Mouse (Mus musculus): ENCODE measurements around the gene Mrpl32.

DNA sequence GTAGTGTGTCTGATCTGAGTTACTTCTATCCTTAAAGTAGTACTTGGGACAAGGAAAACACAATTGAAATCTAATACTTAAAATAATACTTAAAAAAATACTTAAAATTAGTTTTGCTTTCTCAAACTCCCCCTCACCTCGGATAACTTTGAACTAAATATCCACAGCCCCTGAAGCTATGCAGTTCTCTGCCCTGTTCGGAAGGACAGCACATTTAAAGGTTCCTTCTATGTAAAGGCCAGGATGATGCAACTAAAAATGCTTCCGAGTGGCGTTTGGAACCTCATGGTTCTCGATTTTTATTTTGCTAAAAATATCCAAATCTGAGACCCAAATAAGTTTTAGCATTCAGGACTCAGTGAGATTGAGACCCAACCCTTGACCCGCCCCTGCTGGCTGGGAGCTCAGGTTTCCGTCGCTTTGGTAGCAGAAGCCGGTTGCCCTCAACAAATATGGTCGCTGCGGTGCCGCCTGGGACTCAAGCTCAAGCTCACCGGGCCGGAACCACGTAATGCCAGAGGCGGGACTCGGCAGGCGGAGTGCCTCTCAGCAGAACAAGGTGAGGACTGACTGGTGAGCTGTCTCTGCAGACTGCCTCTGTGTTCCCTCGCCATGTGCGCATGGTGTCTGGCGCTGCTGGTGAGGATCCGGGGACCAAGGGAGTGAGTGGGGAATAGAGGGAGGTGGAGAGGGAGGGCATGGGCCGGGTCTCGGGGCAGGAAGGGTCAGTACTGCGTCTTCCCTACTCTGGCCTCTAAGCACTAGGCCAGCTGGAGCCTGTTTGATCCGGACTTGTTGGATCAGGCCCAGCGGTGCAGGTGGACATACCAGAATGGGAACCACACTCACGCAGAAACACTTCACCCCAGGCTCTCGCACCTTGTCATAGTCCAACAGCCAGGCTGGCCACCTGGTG lies 17.0 kb upstream of the Mrpl32 start, which contains the start of gene AW209491:
- no peak; the same call in 1 of the 2 replicates for TF ChIP-seq CTCF (IDR thresholded peaks at IDR 0.05; ENCODE audit: low read depth)
- no peak for TF ChIP-seq EP300 (IDR thresholded peaks at IDR 0.05; ENCODE audit: low read depth)
